Mouse (Mus musculus): ENCODE data around the gene Abhd2. TPM values are rescaled to one million over a fixed set of nuclear protein-coding genes. Genes with fewer than 3 reads are reported as not detected.

The Abhd2 gene
- polyA plus RNA-seq, 1 experiment from 2014 or later: 10.1 TPM

GRCm38 (mm10) chr7:79323855-79324254 is 50.9 kb downstream of the Abhd2 start:
- Histone ChIP-seq H3K36me3 (peaks cover 56% of the 10 kb centered on the region), H3K27me3 (ENCODE audit: insufficient read depth, poor library complexity, severe bottlenecking) (no peaks in the 10 kb centered on the region), H3K9me3 (no peaks in the 10 kb centered on the region), H3K4me1 (replicated peaks) (no peaks in the 10 kb centered on the region), H3K4me3 (no peak overlapping the region), H3K27ac (no peak overlapping the region)
- DNase-seq (ENCODE audit: low spot score): no peak
- 87% methylated on average over 8 of the region's 8 CpGs for WGBS

- 91% methylated on average over 5 of the region's 5 CpGs for WGBS
Measured at GRCm38 (mm10) chr7:79328769-79329168, 55.8 kb downstream of the Abhd2 start.

GRCm38 (mm10) chr7:79331197-79331596 is 58.2 kb downstream of the Abhd2 start:
- Histone ChIP-seq H3K27me3 (ENCODE audit: insufficient read depth, poor library complexity, severe bottlenecking) (no peaks in the 10 kb centered on the region), H3K4me3 (no peak overlapping the region), H3K4me1 (replicated peaks) (peaks cover 7% of the 10 kb centered on the region), H3K36me3 (peaks cover 50% of the 10 kb centered on the region), H3K27ac (no peak overlapping the region), H3K9me3 (no peaks in the 10 kb centered on the region)
- 41% methylated on average over 10 of the region's 10 CpGs for WGBS
- no peak for DNase-seq (ENCODE audit: low spot score)

More at GRCm38 (mm10) chr7:79328769-79329168, 55.8 kb downstream of the Abhd2 start:
- Histone ChIP-seq H3K27ac (no peak overlapping the region), H3K9me3 (no peaks in the 10 kb centered on the region), H3K4me1 (replicated peaks) (peaks cover 7% of the 10 kb centered on the region), H3K36me3 (peaks cover 72% of the 10 kb centered on the region), H3K4me3 (no peak overlapping the region), H3K27me3 (ENCODE audit: insufficient read depth, poor library complexity, severe bottlenecking) (no peaks in the 10 kb centered on the region)
- DNase-seq (ENCODE audit: low spot score): no peak

DNA sequence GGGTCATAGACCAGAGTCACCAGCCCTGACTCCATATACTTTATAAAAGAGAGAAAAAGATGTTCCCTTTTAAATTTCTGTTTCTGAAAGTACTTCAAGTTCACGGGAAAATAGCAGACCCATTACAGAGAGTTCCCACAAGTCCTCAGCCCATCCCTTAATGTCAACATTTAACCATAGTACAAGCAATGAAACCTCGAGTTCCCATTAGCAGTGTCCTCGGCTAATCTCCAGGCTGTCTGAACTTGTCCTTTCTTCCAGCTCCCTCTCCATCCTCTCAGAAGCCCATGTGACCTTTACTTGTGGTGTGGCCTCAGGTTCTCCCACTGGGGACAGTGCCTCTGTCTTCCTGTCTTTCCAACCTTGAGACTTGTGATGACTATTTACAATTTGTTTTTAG is 60.4 kb downstream of the Abhd2 start:
- H3K4me3 ChIP-seq: no peak overlapping the region
- 84% methylated on average over 3 of the region's 3 CpGs for WGBS
- peaks cover 36% of the 10 kb centered on the region for H3K36me3 ChIP-seq
- peaks cover 7% of the 10 kb centered on the region for H3K4me1 ChIP-seq (replicated peaks)
- H3K9me3 ChIP-seq: no peaks in the 10 kb centered on the region
- H3K27ac ChIP-seq: no peak overlapping the region
- H3K27me3 ChIP-seq (ENCODE audit: insufficient read depth, poor library complexity, severe bottlenecking): no peaks in the 10 kb centered on the region
- DNase-seq (ENCODE audit: low spot score): no peak

- peaks cover 9% of the 10 kb centered on the region for H3K36me3 ChIP-seq
- 94% methylated on average over 8 of the region's 8 CpGs for WGBS
- no peaks in the 10 kb centered on the region for H3K9me3 ChIP-seq
Measured at GRCm38 (mm10) chr7:79336362-79336910, 63.4 kb downstream of the Abhd2 start.

GRCm38 (mm10) chr7:79345902-79346301 is 72.9 kb downstream of the Abhd2 start:
- Histone ChIP-seq H3K27me3 (ENCODE audit: insufficient read depth, poor library complexity, severe bottlenecking) (no peaks in the 10 kb centered on the region), H3K4me1 (replicated peaks) (no peaks in the 10 kb centered on the region), H3K9me3 (peaks cover 3% of the 10 kb centered on the region; the same call in 1 of the 2 replicates), H3K27ac (no peak overlapping the region), H3K36me3 (peaks cover 67% of the 10 kb centered on the region), H3K4me3 (no peak overlapping the region)
- WGBS: 57% methylated on average over 4 of the region's 4 CpGs
- DNase-seq (ENCODE audit: low spot score): peak; percentile 50

More at GRCm38 (mm10) chr7:79336362-79336910, 63.4 kb downstream of the Abhd2 start:
- Histone ChIP-seq H3K27me3 (ENCODE audit: insufficient read depth, poor library complexity, severe bottlenecking) (no peaks in the 10 kb centered on the region), H3K4me3 (no peak overlapping the region), H3K4me1 (replicated peaks) (no peaks in the 10 kb centered on the region), H3K27ac (no peak overlapping the region)
- no peak for DNase-seq (ENCODE audit: low spot score)

DNA sequence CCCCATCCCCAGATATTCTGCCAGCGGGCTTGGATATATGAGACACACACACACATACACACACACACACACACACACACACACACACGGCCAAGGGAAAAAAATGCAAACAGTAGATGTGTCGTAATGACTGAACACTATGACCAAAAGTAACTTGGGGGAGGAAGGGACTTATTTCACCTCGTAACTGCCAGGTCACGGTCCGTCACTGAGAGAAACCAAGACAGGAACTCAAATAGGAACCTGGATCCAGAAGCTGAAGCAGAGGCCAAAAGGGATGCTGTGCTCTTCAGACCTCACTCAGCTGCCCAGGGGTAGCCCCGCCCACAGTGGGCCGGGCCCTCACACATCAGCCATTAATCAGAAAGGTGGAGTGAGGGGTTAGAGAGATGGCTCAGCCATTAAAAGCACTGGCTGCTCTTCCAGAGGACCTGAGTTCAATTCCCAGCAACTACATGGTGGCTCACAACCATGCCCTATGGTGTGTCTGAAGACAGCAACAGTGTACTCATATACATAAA is 73.6 kb downstream of the Abhd2 start:
- Histone ChIP-seq H3K27me3 (ENCODE audit: insufficient read depth, poor library complexity, severe bottlenecking) (no peaks in the 10 kb centered on the region), H3K36me3 (peaks cover 74% of the 10 kb centered on the region)
- WGBS: 82% methylated on average over 8 of the region's 8 CpGs

DNA sequence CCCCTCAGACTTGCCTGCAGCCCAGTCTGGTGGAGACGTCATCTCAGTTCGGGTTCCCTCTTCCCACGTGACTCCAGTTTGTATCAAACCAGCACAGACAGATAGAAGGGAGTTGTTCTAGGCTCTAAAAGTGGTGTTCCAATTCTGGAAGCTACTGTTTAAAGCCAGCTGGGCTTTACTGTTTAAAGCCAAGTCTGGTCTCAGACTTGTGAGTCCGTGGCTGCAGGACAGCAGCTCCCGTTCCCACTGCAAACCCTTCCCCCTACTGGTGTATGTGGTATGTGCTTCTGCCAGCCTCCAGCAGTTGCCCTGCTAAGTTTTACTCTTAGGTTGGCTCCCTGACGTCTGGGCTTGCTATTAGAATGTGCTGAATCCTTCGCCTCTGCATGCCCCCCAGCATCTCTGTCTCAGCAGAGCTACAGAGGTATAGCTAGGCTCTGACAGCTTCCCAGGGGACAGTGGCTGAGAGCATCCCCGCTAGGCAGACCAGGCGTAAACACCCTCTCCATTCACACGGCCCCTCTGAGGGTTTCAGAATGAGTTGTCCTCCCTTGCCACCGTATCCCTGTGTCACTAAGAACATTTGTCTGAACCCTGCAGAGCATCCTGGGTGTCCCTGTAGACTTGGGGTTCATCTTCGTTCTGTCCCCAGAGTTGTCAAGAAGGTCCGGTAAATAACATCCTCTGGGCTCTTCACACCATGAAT is 74.3 kb downstream of the Abhd2 start:
- 84% methylated on average over 13 of the region's 13 CpGs for WGBS
- no peak for DNase-seq (ENCODE audit: low spot score)
- Histone ChIP-seq H3K9me3 (peaks cover 3% of the 10 kb centered on the region; the same call in 1 of the 2 replicates), H3K27ac (no peak overlapping the region), H3K4me3 (no peak overlapping the region), H3K36me3 (peaks cover 80% of the 10 kb centered on the region), H3K27me3 (ENCODE audit: insufficient read depth, poor library complexity, severe bottlenecking) (no peaks in the 10 kb centered on the region), H3K4me1 (replicated peaks) (no peaks in the 10 kb centered on the region)

More for the DNA sequence above, 73.6 kb downstream of the Abhd2 start:
- no peaks in the 10 kb centered on the region for H3K4me1 ChIP-seq (replicated peaks)
- no peak overlapping the region for H3K4me3 ChIP-seq
- peaks cover 3% of the 10 kb centered on the region; the same call in 1 of the 2 replicates for H3K9me3 ChIP-seq
- no peak overlapping the region for H3K27ac ChIP-seq
- DNase-seq (ENCODE audit: low spot score): no peak

DNA sequence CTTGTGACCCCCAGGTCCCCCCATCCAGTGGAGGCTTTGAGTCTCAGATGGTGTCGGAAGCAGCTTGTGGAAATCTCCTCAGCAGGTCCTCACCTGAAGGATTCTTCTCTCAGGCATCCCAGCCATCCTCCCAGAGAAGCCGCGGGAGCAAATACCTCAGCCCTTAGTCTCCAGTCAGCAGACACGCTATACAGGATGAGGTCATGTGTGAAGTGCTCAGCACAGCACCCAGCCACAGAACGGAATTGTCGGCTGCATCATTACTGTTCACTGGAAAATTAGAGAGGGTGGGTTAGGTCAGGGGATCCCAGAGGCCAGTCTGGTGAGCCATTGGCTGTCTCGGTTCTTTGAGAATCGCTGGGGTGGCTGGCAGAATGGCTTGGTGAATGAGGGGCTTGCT is 75.8 kb downstream of the Abhd2 start:
- Histone ChIP-seq H3K4me3 (no peak overlapping the region), H3K27me3 (ENCODE audit: insufficient read depth, poor library complexity, severe bottlenecking) (no peaks in the 10 kb centered on the region), H3K27ac (no peak overlapping the region), H3K36me3 (peaks cover 78% of the 10 kb centered on the region), H3K4me1 (replicated peaks) (no peaks in the 10 kb centered on the region), H3K9me3 (no peaks in the 10 kb centered on the region)
- DNase-seq (ENCODE audit: low spot score): no peak
- 88% methylated on average over 8 of the region's 8 CpGs for WGBS

DNA sequence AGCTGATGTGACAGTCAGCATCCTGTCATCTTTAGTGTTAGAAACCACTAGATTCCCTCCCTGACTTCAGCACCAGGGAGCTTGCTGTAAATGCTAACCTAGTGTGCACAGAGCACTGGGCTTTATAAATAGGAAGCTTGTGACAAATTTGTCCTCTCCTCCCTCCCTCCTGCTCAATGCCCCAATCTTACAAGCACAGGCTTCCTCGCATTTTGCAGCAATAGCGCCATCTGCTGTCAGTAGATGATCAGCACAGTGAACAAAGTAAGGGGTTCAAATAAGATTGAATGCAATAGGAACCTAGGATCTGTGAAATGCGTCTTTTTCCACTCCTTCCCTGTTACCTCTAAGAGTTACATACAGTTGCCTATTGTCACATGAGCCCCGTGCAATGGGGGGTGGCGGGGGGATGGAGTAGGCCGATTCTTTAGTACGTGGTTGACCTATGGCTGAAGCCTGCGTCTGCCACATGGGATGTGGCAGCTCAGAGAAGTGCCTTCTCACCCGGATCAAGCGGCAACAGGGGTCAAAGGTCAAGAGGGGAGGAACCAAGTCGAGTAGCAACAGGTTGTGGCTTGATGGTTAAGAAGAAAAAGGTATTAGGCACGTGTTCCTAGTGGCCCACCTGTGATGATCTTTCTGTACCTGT is 76.9 kb downstream of the Abhd2 start:
- peak; percentile 72 for DNase-seq (ENCODE audit: low spot score)
- 38% methylated on average over 12 of the region's 12 CpGs for WGBS
- Histone ChIP-seq H3K36me3 (peaks cover 76% of the 10 kb centered on the region), H3K27ac (no peak overlapping the region), H3K4me3 (no peak overlapping the region), H3K27me3 (ENCODE audit: insufficient read depth, poor library complexity, severe bottlenecking) (no peaks in the 10 kb centered on the region), H3K4me1 (replicated peaks) (no peaks in the 10 kb centered on the region), H3K9me3 (no peaks in the 10 kb centered on the region)

- DNase-seq (ENCODE audit: low spot score): no peak
- WGBS: 80% methylated on average over 15 of the region's 15 CpGs
- peaks cover 83% of the 10 kb centered on the region for H3K36me3 ChIP-seq
- H3K27ac ChIP-seq: no peak overlapping the region
- peaks cover 9% of the 10 kb centered on the region for H3K4me1 ChIP-seq (replicated peaks)
- H3K27me3 ChIP-seq (ENCODE audit: insufficient read depth, poor library complexity, severe bottlenecking): no peaks in the 10 kb centered on the region
- no peak overlapping the region for H3K4me3 ChIP-seq
- no peaks in the 10 kb centered on the region for H3K9me3 ChIP-seq
Measured at GRCm38 (mm10) chr7:79358350-79359182, 85.6 kb downstream of the Abhd2 start.

DNA sequence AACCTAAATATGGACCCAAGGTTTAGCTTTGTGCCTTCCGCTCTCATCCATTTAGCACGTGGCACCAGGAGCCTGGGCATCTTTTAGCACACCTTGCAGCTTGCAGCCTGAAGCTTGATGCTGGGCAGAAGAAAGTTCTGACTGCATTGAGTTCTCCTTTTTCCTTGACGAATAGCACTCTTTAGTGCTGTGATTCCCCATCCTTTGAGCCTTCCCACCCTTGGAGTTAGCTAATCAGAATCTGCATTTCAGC is 86.1 kb downstream of the Abhd2 start:
- Histone ChIP-seq H3K27ac (no peak overlapping the region), H3K27me3 (ENCODE audit: insufficient read depth, poor library complexity, severe bottlenecking) (no peaks in the 10 kb centered on the region), H3K4me3 (no peak overlapping the region), H3K36me3 (peaks cover 84% of the 10 kb centered on the region), H3K9me3 (no peaks in the 10 kb centered on the region), H3K4me1 (replicated peaks) (peaks cover 9% of the 10 kb centered on the region)
- DNase-seq (ENCODE audit: low spot score): no peak
- WGBS: 89% methylated on average over 3 of the region's 3 CpGs
